In genomic region chr11:48798308-48798707, GRCm38 (mm10) we compare ENCODE assay signal across 9 mouse cellular contexts. TPM values are rescaled to one million over a fixed set of nuclear protein-coding genes. Genes with fewer than 3 reads are reported as not detected.
DNase-seq lines count a peak whose midpoint lies in the region; ATAC-seq and TF ChIP-seq lines count a peak whose summit lies in the region.
"Had no signal": no experiment of that assay in that cellular context is flagged by ENCODE, and none has a peak within 500 bp of the region (broad histone marks: within the 10 kb centered on the region; RNA-seq: fewer than 3 reads in every experiment).

No protein-coding gene starts in this region.

- H3K36me3 ChIP-seq in kidney, embryonic 16.5 days (ENCODE audit: insufficient read depth, low read length) = peaks cover 21% of the 10 kb centered on the region
- H3K36me3 ChIP-seq in embryonic facial prominence, embryonic 12.5 days = peaks cover 19% of the 10 kb centered on the region
- peaks cover 14% of the 10 kb centered on the region for H3K36me3 ChIP-seq in intestine, postnatal 0 days (ENCODE audit: control insufficient read depth, insufficient read depth)
- H3K36me3 ChIP-seq in myocyte (ENCODE audit: control insufficient read depth, insufficient read depth) = peaks cover 23% of the 10 kb centered on the region

- ATAC-seq in kidney, embryonic 16.5 days (ENCODE audit: low FRiP score, low TSS enrichment) = no peak
- ATAC-seq in embryonic facial prominence, embryonic 12.5 days (ENCODE audit: insufficient number of reproducible peaks, insufficient read depth, low FRiP score, low TSS enrichment) = no peak
- no peak for ATAC-seq in intestine, postnatal 0 days

- 84% methylated on average over 7 of the region's 7 CpGs for WGBS in kidney, embryonic 16.5 days
- 88% methylated on average over 7 of the region's 7 CpGs for WGBS in embryonic facial prominence, embryonic 12.5 days
- 68% methylated on average over 7 of the region's 7 CpGs for WGBS in intestine, postnatal 0 days

- no peak for TF ChIP-seq POLR2A in myocyte (IDR thresholded peaks at IDR 0.05; ENCODE audit: insufficient read length, low read depth)

- TF ChIP-seq CTCF in intestine, postnatal 0 days (IDR thresholded peaks at IDR 0.05; ENCODE audit: low read depth) = no peak

- H3K4me2 ChIP-seq in kidney, embryonic 16.5 days (replicated peaks; ENCODE audit: low read depth, low read length) = peak overlapping the region; percentile 77
- H3K4me2 ChIP-seq in embryonic facial prominence, embryonic 12.5 days (replicated peaks) = peak overlapping the region; percentile 75; the same call in 1 of the 2 replicates
- H3K4me2 ChIP-seq in intestine, postnatal 0 days (replicated peaks; ENCODE audit: low read depth) = peak overlapping the region; percentile 67
- peak overlapping the region; percentile 99 for H3K4me2 ChIP-seq in myocyte (ENCODE audit: low read depth)

- H3ac ChIP-seq in myocyte (ENCODE audit: control insufficient read depth, insufficient read length) = no peak overlapping the region

- H3K79me2 ChIP-seq in myocyte (ENCODE audit: control insufficient read depth, insufficient read depth) = peaks cover 44% of the 10 kb centered on the region

- H3K9me3 ChIP-seq in kidney, embryonic 16.5 days (ENCODE audit: low read length) = no peaks in the 10 kb centered on the region
- no peaks in the 10 kb centered on the region for H3K9me3 ChIP-seq in embryonic facial prominence, embryonic 12.5 days
- no peaks in the 10 kb centered on the region for H3K9me3 ChIP-seq in intestine, postnatal 0 days (ENCODE audit: control insufficient read depth)

- H3K27me3 ChIP-seq in kidney, embryonic 16.5 days (ENCODE audit: insufficient read depth, low read length) = no peaks in the 10 kb centered on the region
- no peaks in the 10 kb centered on the region for H3K27me3 ChIP-seq in embryonic facial prominence, embryonic 12.5 days
- H3K27me3 ChIP-seq in intestine, postnatal 0 days (replicated peaks; ENCODE audit: control insufficient read depth, insufficient read depth, low read length) = no peaks in the 10 kb centered on the region
- H3K27me3 ChIP-seq in myocyte (ENCODE audit: control insufficient read depth, insufficient read depth, insufficient read length) = no peaks in the 10 kb centered on the region

- no peak for DNase-seq in kidney, postnatal 36 days
- no peak for DNase-seq in urinary bladder, postnatal 36 days (ENCODE audit: low spot score in 2 of 2)
- DNase-seq in urinary bladder, postnatal 14 days (ENCODE audit: low spot score) = no peak
- DNase-seq in embryo, embryonic 10 days (ENCODE audit: low spot score) = no peak
- DNase-seq: cerebellum, adult 18-20 months had no signal

- peak overlapping the region; percentile 12 for H3K4me3 ChIP-seq in kidney, embryonic 16.5 days (ENCODE audit: low read length)
- H3K4me3 ChIP-seq in embryonic facial prominence, embryonic 12.5 days = no peak overlapping the region
- no peak overlapping the region for H3K4me3 ChIP-seq in intestine, postnatal 0 days (ENCODE audit: low read depth, low read length)
- H3K4me3 ChIP-seq in myocyte = peak overlapping the region; percentile 89

- peaks cover 24% of the 10 kb centered on the region for H3K4me1 ChIP-seq in kidney, embryonic 16.5 days (ENCODE audit: insufficient read depth, low read length)
- peaks cover 19% of the 10 kb centered on the region for H3K4me1 ChIP-seq in embryonic facial prominence, embryonic 12.5 days
- H3K4me1 ChIP-seq in intestine, postnatal 0 days (replicated peaks; ENCODE audit: control insufficient read depth, insufficient read depth, low read length) = 0 out of 2 replicates have a peak, but pooled peaks cover 4% of the 10 kb centered on the region

- H3K9ac ChIP-seq in kidney, embryonic 16.5 days (replicated peaks; ENCODE audit: low read length) = peak overlapping the region; percentile 51; the same call in 1 of the 2 replicates
- H3K9ac ChIP-seq in embryonic facial prominence, embryonic 12.5 days = peak overlapping the region; percentile 41; the same call in 1 of the 2 replicates
- peak overlapping the region; percentile 52; the same call in 1 of the 2 replicates for H3K9ac ChIP-seq in intestine, postnatal 0 days (ENCODE audit: low read depth, low read length)

- no peak overlapping the region for H3K27ac ChIP-seq in kidney, embryonic 16.5 days (ENCODE audit: low read length)
- no peak overlapping the region for H3K27ac ChIP-seq in embryonic facial prominence, embryonic 12.5 days
- no peak overlapping the region for H3K27ac ChIP-seq in intestine, postnatal 0 days (ENCODE audit: low read depth, low read length)

TF ChIP-seq in myocyte, 11 proteins besides CTCF, POLR2A, EP300 and RAD21:
- TF ChIP-seq E2F4 (IDR thresholded peaks at IDR 0.05; ENCODE audit: insufficient read depth) (no peak), MYOG (IDR thresholded peaks at IDR 0.05; ENCODE audit: control insufficient read depth in 1 of 3, insufficient read depth in 1 of 3, insufficient read length in 2 of 3, low read depth in 2 of 3) (no peak), MAX (IDR thresholded peaks at IDR 0.05; ENCODE audit: low read depth) (no peak), POLR2AphosphoS2 (IDR thresholded peaks at IDR 0.05; ENCODE audit: insufficient read length, low read depth) (no peak), REST (IDR thresholded peaks at IDR 0.05; ENCODE audit: insufficient read depth, insufficient read length) (no peak), MYOD1 (IDR thresholded peaks at IDR 0.05; ENCODE audit: control insufficient read depth in 1 of 3, insufficient read length in 2 of 3, low read depth in 2 of 3) (no peak)

RNA-seq across cellular contexts. Expression of gene Rack1, which starts 1.8 kb away (rescaled TPM):
- 712 and 779 TPM in 2 replicates for polyA plus RNA-seq in kidney, embryonic 16.5 days (2015; fragmentation: Nextera tagmentation; extraction: Ambion mirVana)
- polyA plus RNA-seq in embryonic facial prominence, embryonic 12.5 days (2016; fragmentation: Nextera tagmentation; extraction: Ambion mirVana) = 660 and 665 TPM in 2 replicates
- polyA plus RNA-seq in intestine, postnatal 0 days (2015; fragmentation: Nextera tagmentation; extraction: Ambion mirVana) = 435 and 447 TPM in 2 replicates
- 2,993 TPM for polyA plus RNA-seq in myocyte (2012; fragmentation: generic; extraction: Trizol)

RNA-seq across cellular contexts. Expression of gene Trim41, which starts 18.8 kb away (rescaled TPM):
- polyA plus RNA-seq in kidney, embryonic 16.5 days (2015; fragmentation: Nextera tagmentation; extraction: Ambion mirVana) = 7.1 and 7.2 TPM in 2 replicates
- 6.7 and 7.1 TPM in 2 replicates for polyA plus RNA-seq in embryonic facial prominence, embryonic 12.5 days (2016; fragmentation: Nextera tagmentation; extraction: Ambion mirVana)
- polyA plus RNA-seq in intestine, postnatal 0 days (2015; fragmentation: Nextera tagmentation; extraction: Ambion mirVana) = 4.0 and 4.2 TPM in 2 replicates
- 31.3 TPM for polyA plus RNA-seq in myocyte (2012; fragmentation: generic; extraction: Trizol)

RNA-seq across cellular contexts. Expression of gene Trim7, which starts 27.6 kb away (rescaled TPM):
- polyA plus RNA-seq in kidney, embryonic 16.5 days (2015; fragmentation: Nextera tagmentation; extraction: Ambion mirVana) = 4.4 and 4.8 TPM in 2 replicates
- polyA plus RNA-seq in embryonic facial prominence, embryonic 12.5 days (2016; fragmentation: Nextera tagmentation; extraction: Ambion mirVana) = 0.65 and 1.5 TPM in 2 replicates
- 0.38 and 0.56 TPM in 2 replicates for polyA plus RNA-seq in intestine, postnatal 0 days (2015; fragmentation: Nextera tagmentation; extraction: Ambion mirVana)
- 5.4 TPM for polyA plus RNA-seq in myocyte (2012; fragmentation: generic; extraction: Trizol)

RNA-seq across cellular contexts. Expression of gene Gm12184, which starts 28.1 kb away (rescaled TPM):
- 0.86 and 1.2 TPM in 2 replicates for polyA plus RNA-seq in kidney, embryonic 16.5 days (2015; fragmentation: Nextera tagmentation; extraction: Ambion mirVana)
- 6.9 and 7.0 TPM in 2 replicates for polyA plus RNA-seq in embryonic facial prominence, embryonic 12.5 days (2016; fragmentation: Nextera tagmentation; extraction: Ambion mirVana)
- 5.0 and 5.3 TPM in 2 replicates for polyA plus RNA-seq in intestine, postnatal 0 days (2015; fragmentation: Nextera tagmentation; extraction: Ambion mirVana)
- polyA plus RNA-seq in myocyte (2012; fragmentation: generic; extraction: Trizol) = 13.2 TPM

Comparison
In these comparisons a context has a peak if more than half of its experiments do, and no peak if none do; other contexts are left out.
1. H3K4me3 ChIP-seq: peak in kidney, embryonic 16.5 days (single experiment) and myocyte (single experiment); none in embryonic facial prominence, embryonic 12.5 days (single experiment) and intestine, postnatal 0 days (single experiment).
2. Peak in every context shown above with its lines, with median percentiles within 50 percentile points of each other: H3K4me2 ChIP-seq and H3K9ac ChIP-seq.